ENCODE assay signal across 12 mouse cellular contexts in the genomic region with DNA sequence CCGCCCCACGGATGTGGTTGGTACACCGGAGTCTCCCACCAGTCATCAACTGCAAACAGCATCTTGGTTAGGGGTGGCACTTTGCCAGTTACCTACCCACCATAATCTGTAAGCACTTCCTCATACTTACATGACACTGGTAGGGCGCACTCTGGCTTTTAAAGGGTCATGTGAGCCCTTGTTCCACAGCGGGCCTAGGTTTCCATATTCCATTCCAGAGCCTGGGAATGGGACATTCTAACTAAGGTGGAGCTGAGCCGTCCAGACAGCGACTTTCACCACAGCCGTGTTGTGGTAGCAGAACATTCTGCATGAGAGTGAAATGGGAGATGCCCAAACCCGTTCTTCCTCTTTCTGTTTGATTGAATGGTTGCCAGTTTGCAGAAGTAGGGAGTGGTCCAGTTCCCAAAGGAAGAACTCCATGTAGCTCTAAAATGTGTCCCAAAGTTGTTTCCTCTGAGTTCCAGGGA.
DNase-seq lines count a peak whose midpoint lies in the region; ATAC-seq lines count a peak whose summit lies in the region.
"Had no signal": no experiment of that assay in that cellular context is flagged by ENCODE, and none has a peak within 500 bp of the region (broad histone marks: within the 10 kb centered on the region; RNA-seq: fewer than 3 reads in every experiment).

No protein-coding gene starts in this region.

- H3K4me1 ChIP-seq in heart, embryonic 10.5 days: no peaks in the 10 kb centered on the region
- H3K4me1 ChIP-seq: midbrain, embryonic 15.5 days had no signal

- no peaks in the 10 kb centered on the region for H3K36me3 ChIP-seq in heart, embryonic 10.5 days
- H3K36me3 ChIP-seq: midbrain, embryonic 15.5 days had no signal

- H3K9me3 ChIP-seq in heart, embryonic 10.5 days: no peaks in the 10 kb centered on the region
- H3K9me3 ChIP-seq: midbrain, embryonic 15.5 days had no signal

- no peaks in the 10 kb centered on the region for H3K27me3 ChIP-seq in heart, embryonic 10.5 days (ENCODE audit: insufficient read depth, poor library complexity, severe bottlenecking)
- H3K27me3 ChIP-seq: midbrain, embryonic 15.5 days had no signal

- no peak overlapping the region for H3K4me3 ChIP-seq in heart, embryonic 10.5 days
- H3K4me3 ChIP-seq: midbrain, embryonic 15.5 days had no signal

- H3K27ac ChIP-seq in heart, embryonic 10.5 days: no peak overlapping the region
- H3K27ac ChIP-seq: midbrain, embryonic 15.5 days had no signal

- peak; percentile 31 for DNase-seq in heart, adult 8-10 months (ENCODE audit: low spot score)
- no peak for DNase-seq in heart, embryonic 10.5 days (ENCODE audit: low spot score)
- peak; percentile 34 for DNase-seq in T-cell, adult 2 months (ENCODE audit: low spot score)
- DNase-seq in lung, postnatal 14 days: peak; percentile 7
- peak; percentile 41 for DNase-seq in thymus, postnatal 0 days (ENCODE audit: low spot score)
- no peak for DNase-seq in adrenal gland, adult 8-10 months
- DNase-seq in cerebellum, postnatal 14 days: no peak
- DNase-seq: adrenal gland, postnatal 25 days; left cerebral cortex, postnatal 4 days had no signal

- WGBS in heart, embryonic 10.5 days: 86% methylated on average over 9 of the region's 9 CpGs

- no peak for ATAC-seq in frontal cortex, adult (ENCODE audit: low TSS enrichment)
- ATAC-seq: intestine, embryonic 16.5 days; midbrain, embryonic 15.5 days had no signal

Comparison
In these comparisons a context has a peak if more than half of its experiments do, and no peak if none do; other contexts are left out.
1. DNase-seq: peak in heart, adult 8-10 months (single experiment), T-cell, adult 2 months (single experiment), lung, postnatal 14 days (single experiment) and thymus, postnatal 0 days (single experiment); none in heart, embryonic 10.5 days (single experiment), adrenal gland, adult 8-10 months (single experiment) and cerebellum, postnatal 14 days (0 of 2).